Mouse (Mus musculus): Measurements from ENCODE around the gene Qrich2.

- TF ChIP-seq POLR2A (IDR thresholded peaks at IDR 0.05; ENCODE audit: insufficient read depth, low read depth, low read length) (no peak), EP300 (IDR thresholded peaks at IDR 0.05; ENCODE audit: insufficient read depth, low read depth, low read length) (no peak), CTCF (IDR thresholded peaks at IDR 0.05) (no peak)
These were observed 12.9 kb upstream of the Qrich2 start for GRCm38 (mm10) chr11:116478978-116479377.
